Mouse (Mus musculus): Measurements from ENCODE around the gene Arpin. TPM values are rescaled to one million over a fixed set of nuclear protein-coding genes. Genes with fewer than 3 reads are reported as not detected.

Gene Arpin
- 10 to 100 TPM; 26.0 to 29.6 TPM for total RNA-seq (2021)
- long read RNA-seq, experiment 1, transcript Arpin-201 (6 exons, 2,277 nt), result major isoform, 16 of 22 reads
- long read RNA-seq, experiment 1, partial matches to known transcripts, result 3 of 22 reads
- long read RNA-seq, experiment 1, other reads (novel, unspliced or antisense), result 3 of 22 reads
- long read RNA-seq, experiment 2, transcript Arpin-201 (6 exons, 2,277 nt), result major isoform, 25 of 32 reads
- long read RNA-seq, experiment 2, partial matches to known transcripts, result 2 of 32 reads
- long read RNA-seq, experiment 2, other reads (novel, unspliced or antisense), result 5 of 32 reads

- peak; percentile 30 to 52 for DNase-seq (ENCODE audit: low spot score in 2 of 2)
Observed at GRCm38 (mm10) chr7:79934862-79935510, at the start of gene Arpin. Arpin (minus strand) TSS chr7:79935359.

DNA sequence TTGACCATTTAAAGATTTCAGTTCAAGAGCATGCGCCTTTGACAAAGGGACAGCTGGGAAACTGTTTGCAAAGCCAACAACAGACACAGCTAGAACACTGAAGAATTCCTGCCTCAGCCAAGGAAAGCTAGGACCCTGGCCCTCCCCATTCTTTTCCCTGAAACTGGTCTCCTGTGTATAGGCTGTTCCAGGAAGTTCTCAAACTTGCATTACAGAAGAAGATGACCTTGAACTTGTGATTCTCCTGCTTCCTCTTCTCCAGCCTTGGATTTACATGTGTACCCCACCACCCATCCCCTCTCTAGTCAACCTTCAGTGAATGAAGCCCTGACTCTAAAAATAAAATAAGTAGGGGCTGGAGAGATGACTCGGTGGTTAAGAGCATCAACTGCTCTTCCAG lies 40.2 kb upstream of the Arpin start:
- no peak for DNase-seq (ENCODE audit: low spot score in 2 of 2)

GRCm38 (mm10) chr7:79972195-79972594 lies 37.0 kb upstream of the Arpin start:
- no peak for DNase-seq (ENCODE audit: low spot score in 2 of 2)

GRCm38 (mm10) chr7:79970336-79970735 lies 35.2 kb upstream of the Arpin start:
- DNase-seq (ENCODE audit: low spot score in 2 of 2), result no peak

DNA sequence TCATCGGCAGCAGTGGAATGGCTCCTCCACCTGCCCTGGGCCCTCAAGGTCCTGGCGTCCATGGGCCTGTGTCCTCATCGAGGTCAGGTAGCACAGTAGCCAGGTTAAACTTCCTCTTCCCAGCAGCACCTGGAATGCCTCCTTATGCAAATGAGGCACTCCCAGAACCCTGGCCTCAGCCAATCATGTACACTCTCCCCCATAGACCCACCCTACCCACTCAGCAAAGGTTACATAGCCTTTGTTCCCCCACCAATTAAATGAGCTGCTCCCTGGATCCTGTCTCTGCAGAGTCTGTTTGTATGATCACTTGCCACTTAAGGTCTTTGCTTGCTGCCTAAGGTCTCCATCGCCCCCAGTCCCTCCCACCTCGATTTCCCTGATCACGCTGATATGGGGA lies 33.2 kb upstream of the Arpin start:
- no peak for DNase-seq (ENCODE audit: low spot score in 2 of 2)

- no peak for DNase-seq (ENCODE audit: low spot score in 2 of 2)
Observed at GRCm38 (mm10) chr7:79961600-79961999, 26.4 kb upstream of the Arpin start.

DNA sequence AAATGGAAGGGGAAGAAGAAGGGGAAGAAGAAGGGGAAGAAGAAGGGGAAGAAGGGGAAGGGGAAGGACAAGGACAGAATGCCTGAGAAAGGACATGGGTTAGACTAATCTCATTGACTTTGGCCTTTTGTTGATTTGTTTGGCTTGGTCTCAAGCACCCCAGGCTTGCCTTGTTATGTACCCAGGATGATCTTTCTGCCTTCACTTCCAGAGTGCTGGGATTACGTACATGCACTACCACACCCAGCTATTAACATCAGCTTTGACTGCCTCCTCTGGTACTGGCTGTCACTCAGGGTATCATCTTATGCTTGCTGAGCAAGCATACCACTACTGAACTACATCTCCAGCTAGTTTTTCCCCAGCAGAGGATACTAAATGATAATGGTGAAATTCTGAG lies 21.0 kb upstream of the Arpin start:
- DNase-seq (ENCODE audit: low spot score in 2 of 2), result no peak

DNA sequence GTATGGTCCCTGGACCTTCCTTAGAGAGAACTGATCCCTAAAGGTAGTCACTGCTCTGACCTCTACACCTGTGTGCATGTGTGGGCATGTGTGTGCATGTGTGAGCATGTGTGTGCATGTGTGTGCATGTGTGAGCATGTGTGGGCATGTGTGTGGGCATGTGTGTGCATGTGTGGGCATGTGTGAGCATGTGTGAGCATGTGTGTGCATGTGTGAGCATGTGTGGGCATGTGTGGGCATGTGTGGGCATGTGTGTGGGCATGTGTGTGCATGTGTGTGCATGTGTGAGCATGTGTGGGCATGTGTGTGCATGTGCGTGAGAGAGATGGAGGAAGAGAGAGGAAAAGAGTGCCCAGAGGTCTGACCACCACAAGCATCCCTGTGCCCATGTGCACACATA lies 19.7 kb upstream of the Arpin start:
- no peak for DNase-seq (ENCODE audit: low spot score in 2 of 2)

DNA sequence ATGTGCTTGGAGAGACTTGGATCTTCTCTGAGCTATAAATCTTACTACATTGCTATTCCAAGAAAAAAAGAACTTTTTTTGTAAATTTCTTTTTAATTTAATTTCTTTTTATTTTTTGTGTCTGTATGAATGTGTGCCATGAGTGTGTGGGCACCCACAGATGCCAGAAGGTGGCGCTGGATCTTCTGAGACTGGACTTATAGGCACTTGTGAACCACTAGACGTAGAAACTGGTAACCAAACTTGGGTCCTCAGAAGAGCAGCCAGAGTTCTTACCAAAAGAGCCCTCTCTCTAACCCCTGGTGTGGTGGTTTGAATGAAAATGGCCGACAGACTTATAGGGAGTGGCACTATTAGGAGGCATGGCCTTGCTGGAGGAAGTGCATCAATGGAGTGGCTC lies 15.9 kb upstream of the Arpin start:
- no peak for DNase-seq (ENCODE audit: low spot score in 2 of 2)

GRCm38 (mm10) chr7:79950236-79950635 lies 15.1 kb upstream of the Arpin start:
- DNase-seq (ENCODE audit: low spot score in 2 of 2), result no peak

- peak; percentile 18 to 28 for DNase-seq (ENCODE audit: low spot score in 2 of 2)
Observed at GRCm38 (mm10) chr7:79935511-79936205, 499 bp upstream of the Arpin start.

- no peak for DNase-seq (ENCODE audit: low spot score in 2 of 2)
Observed at GRCm38 (mm10) chr7:79934461-79934860, 698 bp downstream of the Arpin start.

DNA sequence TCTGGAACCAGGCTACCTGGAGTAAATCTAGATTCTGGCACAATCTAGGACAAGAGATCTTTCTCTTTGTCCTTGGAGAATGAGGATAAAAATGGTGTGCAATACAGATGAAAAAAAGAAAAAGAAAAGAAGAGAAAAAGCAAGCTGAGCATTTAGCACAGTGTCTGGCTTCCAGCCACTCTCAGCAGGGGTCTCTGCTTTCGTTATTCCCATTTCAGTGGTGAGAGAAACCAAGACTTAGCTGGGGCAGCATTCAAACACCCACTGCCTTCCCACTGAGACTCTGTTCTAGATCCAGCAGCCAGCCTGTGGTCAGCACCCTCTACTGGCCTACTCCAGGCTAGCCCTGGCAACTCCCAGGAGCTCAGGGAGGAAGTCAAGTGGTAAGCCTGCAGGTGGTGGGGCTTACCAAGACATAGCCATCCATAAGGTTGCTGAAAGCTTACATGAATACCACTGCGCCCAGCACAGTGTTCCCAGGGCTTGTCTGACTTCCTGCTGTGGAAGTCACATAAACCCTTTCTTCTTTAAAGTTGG lies 6.6 kb downstream of the Arpin start:
- no peak for DNase-seq (ENCODE audit: low spot score in 2 of 2)

GRCm38 (mm10) chr7:79920344-79920983 lies 14.7 kb downstream of the Arpin start, which contains the start of gene Ap3s2:
Ap3s2 (minus strand) TSS chr7:79920649.
- peak; percentile 69 to 73 for DNase-seq (ENCODE audit: low spot score in 2 of 2)

GRCm38 (mm10) chr7:79914556-79914955 lies 20.6 kb downstream of the Arpin start:
- DNase-seq (ENCODE audit: low spot score in 2 of 2), result no peak

- DNase-seq (ENCODE audit: low spot score in 2 of 2), result no peak
Observed at GRCm38 (mm10) chr7:79907356-79907755, 27.8 kb downstream of the Arpin start.

GRCm38 (mm10) chr7:79906914-79907313 lies 28.2 kb downstream of the Arpin start:
- DNase-seq (ENCODE audit: low spot score in 2 of 2), result no peak

GRCm38 (mm10) chr7:79905193-79905592 lies 30.0 kb downstream of the Arpin start:
- DNase-seq (ENCODE audit: low spot score in 2 of 2), result no peak

- DNase-seq (ENCODE audit: low spot score in 2 of 2), result no peak
Observed at GRCm38 (mm10) chr7:79903160-79903792, 31.9 kb downstream of the Arpin start.

GRCm38 (mm10) chr7:79900753-79901152 lies 34.4 kb downstream of the Arpin start:
- DNase-seq (ENCODE audit: low spot score in 2 of 2), result no peak

DNA sequence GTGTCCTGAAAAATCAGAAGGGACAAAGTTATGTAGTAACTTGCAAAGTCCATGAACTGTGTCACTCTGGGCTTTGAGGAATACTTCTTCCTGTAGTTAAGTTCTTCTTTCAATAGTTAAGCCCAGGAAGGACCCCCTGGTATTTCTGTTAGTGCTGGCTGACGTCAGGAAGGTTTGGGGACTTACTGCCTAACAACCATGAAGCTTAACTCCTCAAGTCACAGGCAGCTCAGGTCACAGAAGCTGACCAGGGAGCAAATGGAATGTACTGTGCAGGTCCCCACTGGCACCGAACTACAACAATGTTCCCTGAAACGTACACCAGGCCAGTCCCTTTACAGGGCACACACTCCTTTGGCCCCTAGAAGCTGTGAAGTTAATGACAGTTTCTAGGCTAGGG lies 39.9 kb downstream of the Arpin start:
- DNase-seq (ENCODE audit: low spot score in 2 of 2), result no peak

Measured in adrenal gland, postnatal 4 days (tissue).